Mouse (Mus musculus) kidney, postnatal 14 days (tissue): Measurements from ENCODE around the gene Tmem59l.
A peak's percentile ranks its signal among the peaks of the same experiment; 100 is the strongest.

ENCODE experiments used
- DNase-seq: peaks from one replicate; pipeline ENCODE4 v3.0.0; 2022; ENCODE audit warnings: mixed read lengths

Tmem59l gene

GRCm38 (mm10) chr8:70459636-70460035 lies 27.5 kb downstream of the Tmem59l start:
- DNase-seq, result no peak

- DNase-seq, result no peak
Measured at GRCm38 (mm10) chr8:70458462-70458861, 28.7 kb downstream of the Tmem59l start.

GRCm38 (mm10) chr8:70457882-70458281 lies 29.3 kb downstream of the Tmem59l start:
- no peak for DNase-seq

- no peak for DNase-seq
Measured at GRCm38 (mm10) chr8:70456996-70457395, 30.2 kb downstream of the Tmem59l start.

- no peak for DNase-seq
Measured at GRCm38 (mm10) chr8:70453852-70454251, 33.3 kb downstream of the Tmem59l start.

GRCm38 (mm10) chr8:70452196-70452966 lies 34.8 kb downstream of the Tmem59l start:
- no peak for DNase-seq

- peak; percentile 30 for DNase-seq
Measured at GRCm38 (mm10) chr8:70447639-70448420, 39.3 kb downstream of the Tmem59l start.

- no peak for DNase-seq
Measured at GRCm38 (mm10) chr8:70445988-70446387, 41.2 kb downstream of the Tmem59l start.

- DNase-seq, result no peak
Measured at GRCm38 (mm10) chr8:70443326-70443725, 43.8 kb downstream of the Tmem59l start.

GRCm38 (mm10) chr8:70441565-70441964 lies 45.6 kb downstream of the Tmem59l start:
- no peak for DNase-seq

- DNase-seq, result no peak
Measured at GRCm38 (mm10) chr8:70440246-70440645, 46.9 kb downstream of the Tmem59l start.

GRCm38 (mm10) chr8:70439848-70440179 lies 47.3 kb downstream of the Tmem59l start:
- no peak for DNase-seq

GRCm38 (mm10) chr8:70439055-70439847 lies 47.9 kb downstream of the Tmem59l start, which contains the start of gene Crtc1:
Crtc1 (minus strand) TSS chr8:70439579.
- DNase-seq, result peak; percentile 98

GRCm38 (mm10) chr8:70438423-70438822 lies 48.7 kb downstream of the Tmem59l start:
- DNase-seq, result no peak

GRCm38 (mm10) chr8:70435156-70435555 lies 52.0 kb downstream of the Tmem59l start:
- no peak for DNase-seq
